Comparison of ENCODE assay signal across 21 mouse cellular contexts in the genomic region with DNA sequence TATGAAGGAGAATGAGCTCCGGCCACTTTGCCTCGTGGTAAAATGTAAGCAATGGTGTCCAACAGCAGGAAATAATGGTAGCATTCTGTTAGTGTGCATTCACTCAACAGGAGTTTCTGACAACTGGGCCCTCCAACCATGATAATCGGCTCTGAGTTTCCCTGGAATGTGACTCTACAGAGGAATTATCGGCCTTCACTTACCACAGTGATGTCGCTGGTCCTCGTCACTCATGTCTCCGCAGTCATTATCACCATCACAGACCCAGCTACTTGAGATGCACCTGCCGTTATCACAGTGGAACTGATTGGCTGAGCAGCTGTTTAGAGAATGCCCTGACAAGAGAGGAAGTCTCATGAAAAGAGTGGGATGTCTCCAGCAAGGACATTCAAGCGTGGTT.
DNase-seq lines count a peak whose midpoint lies in the region; ATAC-seq and TF ChIP-seq lines count a peak whose summit lies in the region.
"Had no signal": no experiment of that assay in that cellular context is flagged by ENCODE, and none has a peak within 500 bp of the region (broad histone marks: within the 10 kb centered on the region; RNA-seq: fewer than 3 reads in every experiment).

No protein-coding gene starts in this region.

- TF ChIP-seq POLR2A in CH12.LX (IDR thresholded peaks at IDR 0.05; ENCODE audit: low read depth, low read length) = no peak

- no peak overlapping the region for H3K4me3 ChIP-seq in heart, embryonic 10.5 days
- no peak overlapping the region for H3K4me3 ChIP-seq in CH12.LX (replicated peaks in 1 of 3; ENCODE audit: low read depth in 2 of 3, low read length in 2 of 3, poor library complexity in 1 of 3)

- H3K4me2 ChIP-seq in CH12.LX (ENCODE audit: insufficient read depth, low read depth, poor library complexity, severe bottlenecking) = peak overlapping the region; percentile 29; the same call in 1 of the 2 replicates

- dilution Hi-C loops in CH12.LX (cut with MboI; ENCODE audit: extremely low pct_ligation_motif_present, extremely low pct_unique_long_range_greater_than_20kb, low sequenced_read_pairs) = no loop called here

- in situ Hi-C loops in CH12.LX (cut with MboI; ENCODE audit: low pct_ligation_motif_present, low pct_unique_long_range_greater_than_20kb, low sequenced_read_pairs) = no loop called here

- no peaks in the 10 kb centered on the region for H3K79me2 ChIP-seq in CH12.LX (replicated peaks; ENCODE audit: control insufficient read depth, extremely low read depth, insufficient read depth, poor library complexity, severe bottlenecking)

- no peak overlapping the region for H3K9ac ChIP-seq in CH12.LX (ENCODE audit: insufficient read depth, low read depth)

- H3K4me1 ChIP-seq in heart, embryonic 10.5 days = peaks cover 3% of the 10 kb centered on the region; the same call in 1 of the 2 replicates
- H3K4me1 ChIP-seq in CH12.LX (ENCODE audit: control insufficient read depth in 1 of 2, insufficient read depth in 2 of 2) = no peaks in the 10 kb centered on the region; a peak in 1 of 4 replicates

- no peak for TF ChIP-seq EP300 in CH12.LX (IDR thresholded peaks at IDR 0.05; ENCODE audit: low read length)

- peaks cover 52% of the 10 kb centered on the region for H3K27me3 ChIP-seq in heart, embryonic 10.5 days (ENCODE audit: insufficient read depth, poor library complexity, severe bottlenecking)
- H3K27me3 ChIP-seq in CH12.LX (replicated peaks) = no peaks in the 10 kb centered on the region
- H3K27me3 ChIP-seq: Patski had no signal

- no peak for ATAC-seq in frontal cortex, adult (ENCODE audit: low TSS enrichment)
- ATAC-seq: activated CD4-positive, CD25-positive, alpha-beta regulatory T cell, adult 4 months; CD4-positive, CD25-positive, alpha-beta regulatory T cell, adult 4 months; Patski had no signal

- WGBS in heart, embryonic 10.5 days = 28% methylated on average over 9 of the region's 9 CpGs

- no peak for TF ChIP-seq RAD21 in CH12.LX (IDR thresholded peaks at IDR 0.05; ENCODE audit: low read depth, low read length)

- no peak overlapping the region for H3K27ac ChIP-seq in heart, embryonic 10.5 days
- H3K27ac ChIP-seq in CH12.LX (ENCODE audit: insufficient read depth, low read depth) = no peak overlapping the region

- no peak for TF ChIP-seq CTCF in CH12.LX (conservative IDR thresholded peaks at IDR 0.05 in 1 of 2, IDR thresholded peaks at IDR 0.05 in 1 of 2; ENCODE audit: low read depth in 2 of 2, low read length in 2 of 2)

- no peaks in the 10 kb centered on the region for H3K9me3 ChIP-seq in heart, embryonic 10.5 days
- H3K9me3 ChIP-seq in CH12.LX (replicated peaks; ENCODE audit: low read length) = no peaks in the 10 kb centered on the region
- H3K9me3 ChIP-seq: G1E had no signal

- DNase-seq in heart, adult 11 months = peak; percentile 68
- DNase-seq in heart, postnatal 10 days = no peak
- peak; percentile 74 for DNase-seq in heart, embryonic 10.5 days (ENCODE audit: low spot score)
- no peak for DNase-seq in heart, postnatal 36 days
- no peak for DNase-seq in CH12.LX (ENCODE audit: extremely low read depth)
- DNase-seq: adrenal gland, adult 2 months; adrenal gland, adult 8-10 months; adrenal gland, postnatal 10 days; adrenal gland, postnatal 14 days; adrenal gland, postnatal 25 days; adrenal gland, postnatal 36 days; B cell, adult 2 months; cerebellum, adult 11 months; cerebellum, adult 11-12 months; cerebellum, adult 18-20 months; cerebellum, adult 2 months had no signal

- no peaks in the 10 kb centered on the region for H3K36me3 ChIP-seq in heart, embryonic 10.5 days
- H3K36me3 ChIP-seq in CH12.LX (replicated peaks in 1 of 2; ENCODE audit: control insufficient read depth in 1 of 2, insufficient read depth in 1 of 2, low read length in 1 of 2) = no peaks in the 10 kb centered on the region
- H3K36me3 ChIP-seq: G1E had no signal

- intact Hi-C loops in heart, postnatal 10 days (cut with DNase I) = no loop called here
- intact Hi-C loops in heart, postnatal 36 days (cut with DNase I) = no loop called here

TF ChIP-seq in CH12.LX, 34 proteins besides CTCF, POLR2A, EP300 and RAD21:
- no peak for TF ChIP-seq JUN (IDR thresholded peaks at IDR 0.05; ENCODE audit: insufficient read depth, low read depth, low read length)
- no peak for TF ChIP-seq MYC (IDR thresholded peaks at IDR 0.05; ENCODE audit: low read depth, low read length)
- TF ChIP-seq MEF2A (IDR thresholded peaks at IDR 0.05; ENCODE audit: borderline replicate concordance, low read depth, low read length) = no peak
- TF ChIP-seq NRF1 (IDR thresholded peaks at IDR 0.05; ENCODE audit: low read depth, low read length) = no peak
- no peak for TF ChIP-seq CHD2 (IDR thresholded peaks at IDR 0.05; ENCODE audit: low read length)
- no peak for TF ChIP-seq IRF4 (IDR thresholded peaks at IDR 0.05; ENCODE audit: low read depth, low read length)
- no peak for TF ChIP-seq MAX (IDR thresholded peaks at IDR 0.05; ENCODE audit: low read length)
- TF ChIP-seq HCFC1 (IDR thresholded peaks at IDR 0.05; ENCODE audit: low read depth, low read length) = no peak
- no peak for TF ChIP-seq USF1 (IDR thresholded peaks at IDR 0.05; ENCODE audit: low read depth, low read length)
- no peak for TF ChIP-seq RCOR1 (conservative IDR thresholded peaks at IDR 0.05; ENCODE audit: low read depth, low read length)
- TF ChIP-seq TCF12 (IDR thresholded peaks at IDR 0.05; ENCODE audit: low read depth, low read length) = no peak
- no peak for TF ChIP-seq ZNF384 (IDR thresholded peaks at IDR 0.05; ENCODE audit: low read depth, low read length)
- no peak for TF ChIP-seq KAT2A (IDR thresholded peaks at IDR 0.05; ENCODE audit: insufficient replicate concordance, low read length)
- no peak for TF ChIP-seq MAFK (IDR thresholded peaks at IDR 0.05; ENCODE audit: insufficient replicate concordance, low read length)
- TF ChIP-seq ELF1 (IDR thresholded peaks at IDR 0.05; ENCODE audit: low read depth, low read length) = no peak
- TF ChIP-seq NELFE (IDR thresholded peaks at IDR 0.05; ENCODE audit: low read depth, low read length) = no peak
- no peak for TF ChIP-seq E2F4 (IDR thresholded peaks at IDR 0.05; ENCODE audit: insufficient replicate concordance, low read depth, low read length)

Comparison
In these comparisons a context has a peak if more than half of its experiments do, and no peak if none do; other contexts are left out.
1. DNase-seq: peak in heart, adult 11 months (single experiment) and heart, embryonic 10.5 days (single experiment); none in heart, postnatal 10 days (0 of 2), heart, postnatal 36 days (0 of 2) and CH12.LX (single experiment).